Mouse (Mus musculus) heart, embryonic 15.5 days (tissue): ENCODE measurements around the gene Arrb2. TPM values are rescaled to one million over a fixed set of nuclear protein-coding genes. Genes with fewer than 3 reads are reported as not detected.
A peak's percentile ranks its signal among the peaks of the same experiment; 100 is the strongest.
"Not testable (repeated sequence)": the region's sequence is repeated elsewhere in the genome, so short reads cannot be mapped to it uniquely, and the experiment has no call there.

Experiments
- ATAC-seq: fragments of 200-750 bp; cut with Nextera tagmentation; replicated peaks from 2 replicates; pipeline ENCODE4 v1.8.0; 2017; ENCODE audit warnings: low read depth, moderate TSS enrichment; ENCODE audit not compliant: insufficient number of reproducible peaks, insufficient read depth, low FRiP score
- H3K27ac ChIP-seq: fragments of 300-500 bp; sonication (generic); 2 replicates; pipeline ENCODE4 v1.5.1; 2015; ENCODE audit warnings: mild to moderate bottlenecking, inconsistent platforms
- H3K27me3 ChIP-seq: fragments of 300-500 bp; sonication (generic); 2 replicates; pipeline ENCODE4 v1.6.1; 2015; ENCODE audit warnings: inconsistent platforms
- H3K36me3 ChIP-seq: fragments of 300-500 bp; sonication (generic); 2 replicates; pipeline ENCODE4 v1.6.1; 2015; ENCODE audit warnings: mild to moderate bottlenecking, inconsistent platforms
- H3K4me1 ChIP-seq: fragments of 300-500 bp; sonication (generic); replicated peaks from 2 replicates; pipeline ENCODE4 v1.6.1; 2015; ENCODE audit warnings: inconsistent platforms
- H3K4me2 ChIP-seq: fragments of 300-500 bp; sonication (generic); 2 replicates; pipeline ENCODE4 v1.6.1; 2015; ENCODE audit warnings: inconsistent platforms, mild to moderate bottlenecking, moderate library complexity
- H3K4me3 ChIP-seq: fragments of 300-500 bp; sonication (generic); 2 replicates; pipeline ENCODE4 v1.5.1; 2015; ENCODE audit warnings: mild to moderate bottlenecking, inconsistent platforms
- H3K9ac ChIP-seq: fragments of 300-500 bp; sonication (generic); 2 replicates; pipeline ENCODE4 v1.6.1; 2015; ENCODE audit warnings: mild to moderate bottlenecking, inconsistent platforms
- H3K9me3 ChIP-seq: fragments of 300-500 bp; sonication (generic); replicated peaks from 2 replicates; pipeline ENCODE4 v1.6.1; 2016; ENCODE audit warnings: inconsistent platforms
- WGBS: fragments of 180-500 bp; shearing (Covaris S2); methylation state at CpG from one replicate; pipeline ENCODE4 v1.1.7; 2015; ENCODE audit warnings: mixed read lengths; 5-methylcytosine and 5-hydroxymethylcytosine counted together
- polyA plus RNA-seq: library from polyadenylated mRNA; unstranded; fragments of >200 nt; fragmentation: Nextera tagmentation; extraction: Ambion mirVana; gene quantifications from 2 replicates; pipeline ENCODE4 v1.2.1, GENCODE M21; 2015

Gene Arrb2
- polyA plus RNA-seq, 1 experiment from 2014 or later, result 11.4 TPM

DNA sequence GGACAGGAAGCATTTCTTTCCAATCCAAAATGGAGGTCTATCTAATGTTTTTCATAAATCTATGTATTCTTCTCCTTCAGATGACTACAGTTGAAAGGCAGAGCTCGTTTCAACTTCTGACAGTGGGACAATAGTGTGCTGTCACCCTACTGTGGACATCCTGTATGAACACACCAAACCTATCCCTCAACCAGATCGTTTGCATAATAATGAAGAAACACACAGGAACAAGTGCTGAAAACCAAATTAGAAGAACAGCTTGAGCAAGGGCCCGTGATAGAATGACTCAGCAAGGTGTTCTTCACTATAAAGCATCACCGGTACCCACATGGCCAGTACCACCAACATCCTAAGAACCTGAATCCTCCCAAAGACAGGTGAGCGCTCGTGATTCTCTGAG is 5.8 kb upstream of the Arrb2 start:
- not testable (repeated sequence) for ATAC-seq, H3K27ac ChIP-seq, H3K9me3 ChIP-seq, H3K4me3 ChIP-seq, H3K36me3 ChIP-seq, H3K9ac ChIP-seq, H3K27me3 ChIP-seq, H3K4me1 ChIP-seq, H3K4me2 ChIP-seq
- 67% methylated on average over 6 of the region's 6 CpGs for WGBS

DNA sequence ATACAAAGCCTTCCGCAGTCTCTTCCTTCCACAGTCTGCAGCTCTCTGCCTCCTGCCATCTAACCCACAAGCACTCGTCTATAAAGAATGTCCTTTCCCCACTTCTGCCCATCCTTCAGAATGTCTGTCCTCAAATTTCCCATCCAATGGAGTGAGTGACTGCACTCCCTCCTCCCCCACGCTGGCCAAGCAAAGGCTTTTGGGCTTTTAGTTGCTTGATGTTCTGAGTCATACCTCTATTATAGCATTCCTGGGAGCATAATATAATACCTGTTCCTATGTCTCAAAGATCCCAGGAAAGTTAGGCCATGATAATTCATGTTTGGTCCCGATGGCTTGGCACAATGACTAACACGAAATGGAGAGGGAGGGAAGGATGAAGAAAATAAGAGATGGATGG is 861 bp upstream of the Arrb2 start:
- H3K9ac ChIP-seq, result no peak overlapping the region
- peaks cover 15% of the 10 kb centered on the region for H3K4me1 ChIP-seq
- ATAC-seq, result no peak
- peak overlapping the region; percentile 92 for H3K4me2 ChIP-seq
- no peak overlapping the region; the same call in 1 of the 2 replicates for H3K4me3 ChIP-seq
- peaks cover 3% of the 10 kb centered on the region; the same call in 1 of the 2 replicates for H3K36me3 ChIP-seq
- 33% methylated on average over 5 of the region's 5 CpGs for WGBS
- H3K9me3 ChIP-seq, result no peaks in the 10 kb centered on the region
- H3K27me3 ChIP-seq, result no peaks in the 10 kb centered on the region
- peak overlapping the region; percentile 74; the same call in 1 of the 2 replicates for H3K27ac ChIP-seq

DNA sequence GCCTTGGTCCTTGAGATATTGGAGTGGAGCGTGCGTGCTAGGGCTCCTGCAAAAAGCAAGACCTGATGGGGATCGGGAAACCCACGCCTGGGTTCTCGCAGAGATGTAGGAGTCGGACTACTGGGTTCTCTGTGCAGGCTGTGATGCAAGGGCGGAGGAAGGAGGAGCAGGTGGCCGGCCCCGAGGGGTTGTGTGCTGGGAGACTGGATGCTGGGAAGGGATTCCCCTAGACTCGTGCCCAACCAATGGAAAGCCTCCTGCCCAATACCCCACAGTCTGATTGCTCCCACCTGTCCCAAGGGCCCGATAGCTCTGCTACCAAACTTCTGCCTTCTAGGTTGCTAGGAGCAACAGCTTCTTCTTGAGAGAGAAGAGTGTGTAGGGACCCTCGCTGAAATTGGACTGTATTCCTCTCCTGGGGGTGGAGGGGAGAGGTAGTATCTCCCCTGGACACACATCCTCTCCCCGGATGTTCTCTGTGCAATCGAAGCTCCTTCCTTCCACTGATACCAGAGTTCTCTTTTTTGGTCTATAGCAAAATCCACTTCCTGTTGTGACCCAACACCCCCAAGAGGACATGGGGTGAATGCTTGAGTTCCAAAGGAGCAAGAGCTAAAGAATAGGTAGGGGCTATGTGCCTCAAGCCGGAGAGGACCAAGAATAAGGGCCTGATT is 597 bp downstream of the Arrb2 start:
- H3K9ac ChIP-seq, result peak overlapping the region; percentile 89
- ATAC-seq, result peak; percentile 6; the same call in 1 of the 2 replicates
- peak overlapping the region; percentile 92 for H3K4me2 ChIP-seq
- H3K36me3 ChIP-seq, result peaks cover 5% of the 10 kb centered on the region; the same call in 1 of the 2 replicates
- H3K27me3 ChIP-seq, result no peaks in the 10 kb centered on the region
- H3K9me3 ChIP-seq, result no peaks in the 10 kb centered on the region
- H3K4me3 ChIP-seq, result peak overlapping the region; percentile 79
- peaks cover 15% of the 10 kb centered on the region for H3K4me1 ChIP-seq
- peak overlapping the region; percentile 74 for H3K27ac ChIP-seq
- 9% methylated on average over 15 of the region's 15 CpGs for WGBS

DNA sequence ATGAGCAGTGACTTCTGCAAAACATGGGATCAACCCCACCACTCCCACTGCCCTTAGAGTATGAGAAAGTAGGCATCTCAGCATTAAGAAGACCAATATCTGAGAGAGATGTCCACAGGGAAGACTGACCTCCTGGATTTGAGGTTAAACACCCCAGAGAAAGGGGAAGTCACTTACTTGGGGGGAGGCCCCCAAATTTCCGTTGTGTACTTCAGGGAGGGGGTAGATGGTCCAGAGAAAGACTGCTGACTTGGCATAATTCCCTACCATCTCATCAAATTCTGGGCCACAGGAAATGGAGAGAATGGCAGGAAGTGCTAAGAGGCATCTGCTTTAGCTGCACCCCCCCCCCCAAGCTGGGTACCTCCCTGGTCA is 1.1 kb downstream of the Arrb2 start:
- Histone ChIP-seq H3K36me3 (peaks cover 5% of the 10 kb centered on the region; the same call in 1 of the 2 replicates), H3K4me2 (peak overlapping the region; percentile 92), H3K27me3 (no peaks in the 10 kb centered on the region), H3K27ac (no peak overlapping the region), H3K9ac (no peak overlapping the region; the same call in 1 of the 2 replicates), H3K9me3 (no peaks in the 10 kb centered on the region), H3K4me1 (peaks cover 15% of the 10 kb centered on the region), H3K4me3 (peak overlapping the region; percentile 79)
- WGBS, result 58% methylated on average over 1 of the region's 1 CpGs
- ATAC-seq, result no peak

DNA sequence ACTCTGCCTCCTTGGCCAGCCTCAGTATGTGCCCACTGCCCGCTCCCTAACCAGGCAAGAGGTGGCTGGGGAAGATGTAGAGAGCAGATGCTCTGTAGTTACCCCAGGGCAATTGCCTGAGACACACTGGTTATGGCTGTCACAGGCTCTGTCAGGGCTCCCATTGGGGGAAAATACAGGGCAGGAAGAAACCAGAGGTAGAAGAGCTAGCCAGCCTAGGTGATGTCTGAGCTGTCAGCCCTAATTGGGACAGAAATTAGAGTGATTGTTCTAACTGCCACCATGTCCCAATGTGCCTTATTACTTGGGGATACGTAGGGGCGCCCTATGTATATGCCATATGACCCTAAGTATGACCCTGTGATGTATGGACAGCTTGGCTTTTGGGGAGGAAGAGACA is 1.5 kb downstream of the Arrb2 start:
- Histone ChIP-seq H3K9me3 (no peaks in the 10 kb centered on the region), H3K27me3 (no peaks in the 10 kb centered on the region), H3K4me3 (peak overlapping the region; percentile 79), H3K36me3 (peaks cover 7% of the 10 kb centered on the region; the same call in 1 of the 2 replicates), H3K4me2 (peak overlapping the region; percentile 92), H3K27ac (no peak overlapping the region), H3K9ac (no peak overlapping the region), H3K4me1 (peaks cover 15% of the 10 kb centered on the region)
- ATAC-seq, result no peak
- WGBS, result 93% methylated on average over 3 of the region's 3 CpGs

DNA sequence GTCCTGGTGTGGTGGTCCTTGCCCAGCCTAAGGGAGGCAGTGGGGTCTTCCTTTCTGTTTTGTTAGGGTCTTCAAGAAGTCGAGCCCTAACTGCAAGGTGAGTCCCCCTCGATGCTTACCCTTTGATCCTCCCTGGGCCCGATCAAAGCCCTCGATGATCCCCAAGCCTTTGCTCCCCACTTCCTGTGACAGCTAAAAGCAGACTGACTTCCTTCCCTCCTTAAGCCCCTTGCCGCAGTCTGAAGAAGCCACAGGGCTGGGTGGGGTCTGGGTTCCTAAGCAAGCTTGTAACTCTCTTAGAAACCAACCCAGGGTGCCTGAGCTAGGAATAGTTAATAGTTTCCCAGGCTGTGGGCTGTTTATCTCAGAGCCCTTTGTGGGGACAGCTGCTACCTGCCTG is 3.0 kb downstream of the Arrb2 start:
- no peak overlapping the region for H3K27ac ChIP-seq
- no peak for ATAC-seq
- 66% methylated on average over 5 of the region's 5 CpGs for WGBS
- H3K4me1 ChIP-seq, result peaks cover 15% of the 10 kb centered on the region
- no peaks in the 10 kb centered on the region for H3K9me3 ChIP-seq
- no peaks in the 10 kb centered on the region for H3K27me3 ChIP-seq
- H3K36me3 ChIP-seq, result peaks cover 16% of the 10 kb centered on the region; the same call in 1 of the 2 replicates
- H3K4me2 ChIP-seq, result no peak overlapping the region
- H3K9ac ChIP-seq, result no peak overlapping the region
- no peak overlapping the region for H3K4me3 ChIP-seq

DNA sequence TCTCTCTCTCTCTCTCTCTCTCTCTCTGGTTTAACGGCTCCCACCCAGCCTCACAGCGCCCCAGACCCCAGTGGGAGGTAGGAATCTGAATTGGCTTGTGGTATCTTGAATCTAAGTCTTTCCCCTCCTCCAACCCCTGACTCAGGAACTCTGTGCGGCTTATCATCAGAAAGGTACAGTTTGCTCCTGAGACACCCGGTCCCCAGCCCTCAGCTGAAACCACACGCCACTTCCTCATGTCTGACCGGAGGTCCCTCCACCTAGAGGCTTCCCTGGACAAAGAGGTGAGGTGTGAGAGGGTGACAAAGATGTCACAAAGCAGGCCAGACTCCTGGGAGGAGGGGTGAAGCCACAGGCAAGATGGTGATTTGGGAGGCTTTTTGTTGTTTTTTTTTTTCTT is 5.0 kb downstream of the Arrb2 start:
- H3K4me3 ChIP-seq, result no peak overlapping the region
- 73% methylated on average over 6 of the region's 6 CpGs for WGBS
- no peaks in the 10 kb centered on the region for H3K9me3 ChIP-seq
- no peak overlapping the region for H3K9ac ChIP-seq
- H3K27me3 ChIP-seq, result no peaks in the 10 kb centered on the region
- ATAC-seq, result no peak
- H3K4me1 ChIP-seq, result peaks cover 15% of the 10 kb centered on the region
- H3K36me3 ChIP-seq, result peaks cover 16% of the 10 kb centered on the region; the same call in 1 of the 2 replicates
- H3K4me2 ChIP-seq, result no peak overlapping the region
- no peak overlapping the region for H3K27ac ChIP-seq

DNA sequence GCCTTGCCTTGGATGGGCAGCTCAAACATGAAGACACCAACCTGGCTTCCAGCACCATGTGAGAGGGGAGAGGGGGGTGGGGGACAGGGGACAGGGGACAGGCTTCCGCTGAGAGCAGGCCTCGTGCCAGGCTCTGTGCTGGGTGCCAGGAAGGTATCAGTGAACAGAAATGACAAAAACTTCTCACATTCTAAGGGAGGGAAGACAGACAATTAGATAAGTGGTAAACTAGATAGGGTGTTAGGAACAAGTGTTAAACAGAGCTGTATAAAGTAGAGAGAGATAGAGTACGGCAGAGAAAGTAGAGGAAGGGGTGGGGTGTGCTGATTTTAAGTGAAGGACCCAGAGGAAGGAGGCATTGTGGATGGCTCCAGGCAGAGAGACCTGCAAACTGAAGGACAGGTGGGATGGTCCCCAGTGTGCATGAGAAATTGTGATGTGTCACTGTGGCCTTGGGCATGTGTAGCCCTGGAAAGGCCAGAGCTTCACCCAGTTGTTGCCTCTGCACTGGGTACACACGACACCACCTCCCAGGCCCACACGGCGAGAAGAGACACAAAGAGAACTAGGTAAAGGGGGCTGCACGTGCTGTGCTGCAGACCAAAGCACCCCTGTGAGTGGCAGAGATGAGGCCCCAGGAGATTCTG is 6.4 kb downstream of the Arrb2 start:
- ATAC-seq, result no peak
- H3K36me3 ChIP-seq, result peaks cover 16% of the 10 kb centered on the region; the same call in 1 of the 2 replicates
- 81% methylated on average over 7 of the region's 7 CpGs for WGBS
- H3K4me3 ChIP-seq, result no peak overlapping the region
- H3K4me1 ChIP-seq, result peaks cover 2% of the 10 kb centered on the region
- no peaks in the 10 kb centered on the region for H3K27me3 ChIP-seq
- H3K9ac ChIP-seq, result no peak overlapping the region
- H3K27ac ChIP-seq, result no peak overlapping the region
- no peaks in the 10 kb centered on the region for H3K9me3 ChIP-seq
- no peak overlapping the region for H3K4me2 ChIP-seq

DNA sequence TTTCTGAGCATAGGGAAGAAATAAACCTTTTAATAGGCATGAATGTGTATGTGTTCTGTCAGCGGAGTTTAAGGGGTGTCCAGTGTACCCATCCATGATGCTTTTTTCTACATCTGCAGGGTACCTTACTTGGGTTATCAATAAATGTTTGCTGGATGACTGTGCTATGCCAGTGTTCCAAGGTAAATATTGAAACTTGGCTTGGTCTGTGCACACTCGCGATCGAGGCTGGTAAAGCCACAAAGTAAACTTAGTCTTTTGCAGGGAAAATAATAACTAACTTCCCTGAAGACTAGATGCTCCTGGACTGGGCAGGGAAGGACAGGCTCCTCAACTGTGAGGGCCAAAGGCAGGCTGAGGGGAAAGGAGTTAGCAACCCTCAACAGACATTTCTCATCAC is 8.2 kb downstream of the Arrb2 start:
- no peak overlapping the region for H3K4me3 ChIP-seq
- no peaks in the 10 kb centered on the region for H3K4me1 ChIP-seq
- whole genome bisulfite sequencing, result 87% methylated on average over 4 of the region's 4 CpGs
- H3K27me3 ChIP-seq, result no peaks in the 10 kb centered on the region
- peaks cover 16% of the 10 kb centered on the region; the same call in 1 of the 2 replicates for H3K36me3 ChIP-seq
- no peak overlapping the region for H3K9ac ChIP-seq
- ATAC-seq, result no peak
- no peak overlapping the region for H3K27ac ChIP-seq
- no peak overlapping the region for H3K4me2 ChIP-seq
- no peaks in the 10 kb centered on the region for H3K9me3 ChIP-seq

DNA sequence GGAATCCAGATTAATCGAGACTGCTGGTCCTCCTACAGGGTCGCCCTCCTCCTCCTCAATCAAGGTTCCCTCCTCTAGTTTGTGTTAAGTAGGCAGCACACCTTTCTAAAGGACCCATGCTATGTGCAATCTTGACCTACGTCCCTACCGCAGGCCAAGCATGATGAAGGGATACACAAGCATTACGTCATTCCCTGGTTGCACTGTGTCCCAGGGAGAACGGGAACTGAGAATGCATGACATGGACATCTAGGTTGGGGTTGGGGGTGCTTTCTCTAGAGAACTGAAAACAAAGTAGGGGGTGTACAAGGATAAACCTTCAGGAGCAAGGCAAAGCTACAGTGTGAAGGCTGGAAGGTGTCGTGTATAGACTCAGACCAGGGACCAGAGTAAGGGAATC is 9.4 kb downstream of the Arrb2 start:
- ATAC-seq, result no peak
- no peak overlapping the region for H3K27ac ChIP-seq
- no peaks in the 10 kb centered on the region for H3K27me3 ChIP-seq
- H3K36me3 ChIP-seq, result peaks cover 11% of the 10 kb centered on the region; the same call in 1 of the 2 replicates
- H3K4me3 ChIP-seq, result no peak overlapping the region
- no peak overlapping the region for H3K4me2 ChIP-seq
- no peaks in the 10 kb centered on the region for H3K9me3 ChIP-seq
- 78% methylated on average over 7 of the region's 7 CpGs for WGBS
- no peak overlapping the region for H3K9ac ChIP-seq
- H3K4me1 ChIP-seq, result no peaks in the 10 kb centered on the region

DNA sequence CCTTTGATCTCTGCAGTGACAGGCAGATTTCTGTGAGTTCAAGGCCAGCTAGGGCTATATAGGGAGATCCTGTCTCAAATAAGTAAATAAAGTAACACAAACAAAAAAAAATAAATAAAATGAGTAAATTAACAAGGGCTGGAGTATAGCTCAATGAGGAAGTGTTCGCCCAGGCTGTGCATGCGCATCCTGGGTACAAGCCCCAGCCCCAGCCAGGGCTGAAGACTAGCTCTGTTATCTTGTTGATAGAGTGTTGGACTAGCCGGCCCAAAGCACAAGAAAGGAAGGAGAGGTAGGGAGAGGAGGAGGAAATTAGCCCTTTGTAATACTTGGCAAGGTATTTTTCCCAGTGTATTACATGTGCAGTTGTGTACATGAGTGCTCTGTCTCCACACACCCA is 11.5 kb downstream of the Arrb2 start:
- peaks cover 10% of the 10 kb centered on the region; the same call in 1 of the 2 replicates for H3K36me3 ChIP-seq
- no peak overlapping the region for H3K9ac ChIP-seq
- H3K4me1 ChIP-seq, result no peaks in the 10 kb centered on the region
- H3K27me3 ChIP-seq, result no peaks in the 10 kb centered on the region
- no peaks in the 10 kb centered on the region for H3K9me3 ChIP-seq
- 67% methylated on average over 3 of the region's 3 CpGs for WGBS
- H3K27ac ChIP-seq, result no peak overlapping the region
- no peak overlapping the region for H3K4me3 ChIP-seq
- H3K4me2 ChIP-seq, result no peak overlapping the region
- ATAC-seq, result no peak
